Mouse (Mus musculus) intestine, embryonic 15.5 days (tissue): ENCODE results near the gene Nxt1. TPM values are rescaled to one million over a fixed set of nuclear protein-coding genes. Genes with fewer than 3 reads are reported as not detected.

Experiments
- ATAC-seq: fragments of 200-750 bp; cut with Nextera tagmentation; 2 replicates; pipeline ENCODE4 v1.8.0; 2017; ENCODE audit warnings: moderate TSS enrichment, moderate library complexity
- H3K27ac ChIP-seq: fragments of 300-500 bp; sonication (generic); 2 replicates; pipeline ENCODE4 v1.5.1; 2015; ENCODE audit warnings: mild to moderate bottlenecking, inconsistent platforms
- H3K27me3 ChIP-seq: fragments of 300-500 bp; sonication (generic); replicated peaks from 2 replicates; pipeline ENCODE4 v1.6.1; 2015; ENCODE audit warnings: inconsistent platforms
- H3K36me3 ChIP-seq: fragments of 300-500 bp; sonication (generic); 2 replicates; pipeline ENCODE4 v1.6.1; 2015; ENCODE audit warnings: inconsistent platforms
- H3K4me1 ChIP-seq: fragments of 300-500 bp; sonication (generic); replicated peaks from 2 replicates; pipeline ENCODE4 v1.6.1; 2015; ENCODE audit warnings: inconsistent platforms
- H3K4me2 ChIP-seq: fragments of 300-500 bp; sonication (generic); replicated peaks from 2 replicates; pipeline ENCODE4 v1.6.1; 2015; ENCODE audit warnings: mild to moderate bottlenecking, inconsistent platforms
- H3K4me3 ChIP-seq: fragments of 300-500 bp; sonication (generic); replicated peaks from 2 replicates; pipeline ENCODE4 v1.5.1; 2015; ENCODE audit warnings: inconsistent platforms
- H3K9ac ChIP-seq: fragments of 300-500 bp; sonication (generic); 2 replicates; pipeline ENCODE4 v1.6.1; 2015; ENCODE audit warnings: inconsistent platforms
- H3K9me3 ChIP-seq: fragments of 300-500 bp; sonication (generic); 2 replicates; pipeline ENCODE4 v1.6.1; 2016; ENCODE audit warnings: inconsistent platforms
- WGBS: fragments of 180-500 bp; shearing (Covaris S2); methylation state at CpG from one replicate; pipeline ENCODE4 v1.1.7; 2015; 5-methylcytosine and 5-hydroxymethylcytosine counted together
- polyA plus RNA-seq: library from polyadenylated mRNA; unstranded; fragments of >200 nt; fragmentation: Nextera tagmentation; extraction: Ambion mirVana; gene quantifications from 2 replicates; pipeline ENCODE4 v1.2.1, GENCODE M21; 2015

Nxt1 gene
- 73.1 and 73.7 TPM in 2 replicates for polyA plus RNA-seq

- peak within 1 kb of the TSS; percentile 75 for H3K9ac ChIP-seq
- 0 out of 2 replicates have a peak, but pooled peaks cover 8% of the 10 kb centered on the region for H3K4me1 ChIP-seq
- H3K9me3 ChIP-seq = no peaks in the 10 kb centered on the region
- 0 out of 2 replicates have a peak, but pooled peaks cover 2% of the 10 kb centered on the region for H3K36me3 ChIP-seq
- under 1% methylated on average over 58 of the region's 58 CpGs for WGBS
- peak within 1 kb of the TSS; percentile 76 for H3K27ac ChIP-seq
- peak within 1 kb of the TSS; percentile 76 for H3K4me2 ChIP-seq
- ATAC-seq = peak; percentile 100
- H3K27me3 ChIP-seq = no peaks in the 10 kb centered on the region
- peak within 1 kb of the TSS; percentile 76 for H3K4me3 ChIP-seq
Measured at GRCm38 (mm10) chr2:148672199-148673096, at the start of gene Nxt1. Nxt1 (plus strand) TSS chr2:148672601.

DNA sequence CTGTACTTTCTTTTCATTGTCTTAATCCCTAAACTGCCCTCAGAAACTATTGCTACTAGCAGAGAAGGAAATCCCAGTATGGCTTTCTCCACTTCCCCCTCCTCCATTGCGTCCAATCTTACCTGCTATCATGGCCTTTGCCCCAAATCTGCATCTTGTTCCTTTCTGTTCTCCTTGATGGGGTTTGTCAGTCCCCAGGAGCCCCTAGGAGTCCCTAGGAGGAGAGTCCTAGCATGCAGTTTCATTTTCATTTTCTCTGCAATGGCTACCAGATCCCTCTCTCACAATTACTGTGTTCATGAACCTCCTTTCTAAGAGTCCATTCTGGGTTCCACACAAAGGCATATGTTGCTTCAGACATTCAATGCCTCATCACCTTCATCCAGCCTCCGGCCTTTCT, 49.3 kb upstream of the Nxt1 start:
- Histone ChIP-seq H3K4me1 (no peaks in the 10 kb centered on the region), H3K36me3 (no peaks in the 10 kb centered on the region), H3K27me3 (no peaks in the 10 kb centered on the region), H3K9me3 (no peaks in the 10 kb centered on the region), H3K27ac (no peak overlapping the region), H3K4me2 (no peak overlapping the region), H3K9ac (no peak overlapping the region), H3K4me3 (no peak overlapping the region)
- WGBS = 73% methylated on average over 2 of the region's 2 CpGs
- ATAC-seq = no peak

- no peak overlapping the region for H3K9ac ChIP-seq
- no peaks in the 10 kb centered on the region for H3K36me3 ChIP-seq
- no peak overlapping the region for H3K27ac ChIP-seq
- no peaks in the 10 kb centered on the region for H3K9me3 ChIP-seq
- no peaks in the 10 kb centered on the region for H3K4me1 ChIP-seq
- no peak for ATAC-seq
- 86% methylated on average over 3 of the region's 3 CpGs for WGBS
- no peaks in the 10 kb centered on the region for H3K27me3 ChIP-seq
- H3K4me3 ChIP-seq = no peak overlapping the region
- no peak overlapping the region for H3K4me2 ChIP-seq
Measured at GRCm38 (mm10) chr2:148624484-148624883, 47.9 kb upstream of the Nxt1 start.

DNA sequence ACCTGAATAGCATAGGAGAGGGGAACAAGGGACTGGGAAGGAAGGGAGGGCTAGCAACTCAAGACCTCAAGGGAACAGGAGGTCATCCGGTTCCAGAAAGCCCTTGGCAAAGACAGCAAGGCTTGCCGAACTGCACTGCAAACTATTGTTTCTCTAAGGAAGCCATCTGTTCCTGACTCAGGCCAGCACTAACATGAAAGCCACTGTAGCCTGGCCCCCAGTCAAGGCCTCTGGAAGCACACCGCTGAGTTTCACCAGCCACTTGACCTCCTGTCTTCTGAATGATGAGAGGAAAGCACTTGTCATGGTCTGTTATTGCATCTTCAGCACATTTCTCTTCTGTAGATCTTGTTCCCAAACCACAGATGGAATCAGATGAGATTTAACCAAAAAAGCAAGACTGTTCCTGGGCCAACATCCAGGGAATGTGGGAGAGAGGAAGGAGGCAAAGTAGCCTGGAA, 45.4 kb upstream of the Nxt1 start:
- no peak for ATAC-seq
- no peaks in the 10 kb centered on the region for H3K36me3 ChIP-seq
- no peaks in the 10 kb centered on the region for H3K9me3 ChIP-seq
- H3K4me1 ChIP-seq = no peaks in the 10 kb centered on the region
- H3K27me3 ChIP-seq = no peaks in the 10 kb centered on the region
- no peak overlapping the region for H3K27ac ChIP-seq
- H3K4me3 ChIP-seq = no peak overlapping the region
- no peak overlapping the region for H3K4me2 ChIP-seq
- WGBS = 61% methylated on average over 3 of the region's 3 CpGs
- no peak overlapping the region for H3K9ac ChIP-seq

DNA sequence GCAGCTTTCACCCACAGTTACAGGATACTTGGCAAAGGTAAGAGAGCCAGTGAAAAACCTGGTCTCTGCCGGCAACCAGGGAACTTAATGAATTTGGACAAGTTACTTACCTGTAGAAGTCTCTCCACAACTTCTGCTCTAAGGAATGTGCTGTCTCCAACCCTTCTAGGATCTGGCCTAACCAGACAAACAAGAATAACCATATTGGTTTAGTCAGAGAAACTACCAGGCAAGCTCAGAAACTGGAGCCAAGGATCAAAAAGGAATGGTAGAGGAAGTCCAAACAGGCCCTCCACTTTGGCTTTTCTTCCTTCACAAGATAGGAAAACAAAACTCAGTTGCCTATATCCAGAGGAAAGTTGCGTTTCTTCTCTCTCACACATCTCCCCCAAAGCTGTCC, 41.4 kb upstream of the Nxt1 start:
- no peak for ATAC-seq
- H3K9ac ChIP-seq = no peak overlapping the region
- H3K36me3 ChIP-seq = no peaks in the 10 kb centered on the region
- no peaks in the 10 kb centered on the region for H3K27me3 ChIP-seq
- no peak overlapping the region for H3K4me3 ChIP-seq
- no peaks in the 10 kb centered on the region for H3K4me1 ChIP-seq
- 86% methylated on average over 2 of the region's 2 CpGs for WGBS
- no peak overlapping the region for H3K27ac ChIP-seq
- no peak overlapping the region for H3K4me2 ChIP-seq
- H3K9me3 ChIP-seq = no peaks in the 10 kb centered on the region

- Histone ChIP-seq H3K4me2 (no peak overlapping the region), H3K9me3 (no peaks in the 10 kb centered on the region), H3K4me3 (no peak overlapping the region), H3K4me1 (no peaks in the 10 kb centered on the region), H3K36me3 (no peaks in the 10 kb centered on the region), H3K9ac (no peak overlapping the region), H3K27ac (no peak overlapping the region), H3K27me3 (no peaks in the 10 kb centered on the region)
- 97% methylated on average over 3 of the region's 3 CpGs for WGBS
- ATAC-seq = no peak
Measured at GRCm38 (mm10) chr2:148631602-148632001, 40.8 kb upstream of the Nxt1 start.

- Histone ChIP-seq H3K9me3 (no peaks in the 10 kb centered on the region), H3K36me3 (no peaks in the 10 kb centered on the region), H3K27me3 (no peaks in the 10 kb centered on the region), H3K4me1 (no peaks in the 10 kb centered on the region), H3K27ac (no peak overlapping the region), H3K9ac (no peak overlapping the region), H3K4me3 (no peak overlapping the region), H3K4me2 (no peak overlapping the region)
- WGBS = 83% methylated on average over 4 of the region's 4 CpGs
- ATAC-seq = no peak
Measured at GRCm38 (mm10) chr2:148634466-148634865, 37.9 kb upstream of the Nxt1 start.

DNA sequence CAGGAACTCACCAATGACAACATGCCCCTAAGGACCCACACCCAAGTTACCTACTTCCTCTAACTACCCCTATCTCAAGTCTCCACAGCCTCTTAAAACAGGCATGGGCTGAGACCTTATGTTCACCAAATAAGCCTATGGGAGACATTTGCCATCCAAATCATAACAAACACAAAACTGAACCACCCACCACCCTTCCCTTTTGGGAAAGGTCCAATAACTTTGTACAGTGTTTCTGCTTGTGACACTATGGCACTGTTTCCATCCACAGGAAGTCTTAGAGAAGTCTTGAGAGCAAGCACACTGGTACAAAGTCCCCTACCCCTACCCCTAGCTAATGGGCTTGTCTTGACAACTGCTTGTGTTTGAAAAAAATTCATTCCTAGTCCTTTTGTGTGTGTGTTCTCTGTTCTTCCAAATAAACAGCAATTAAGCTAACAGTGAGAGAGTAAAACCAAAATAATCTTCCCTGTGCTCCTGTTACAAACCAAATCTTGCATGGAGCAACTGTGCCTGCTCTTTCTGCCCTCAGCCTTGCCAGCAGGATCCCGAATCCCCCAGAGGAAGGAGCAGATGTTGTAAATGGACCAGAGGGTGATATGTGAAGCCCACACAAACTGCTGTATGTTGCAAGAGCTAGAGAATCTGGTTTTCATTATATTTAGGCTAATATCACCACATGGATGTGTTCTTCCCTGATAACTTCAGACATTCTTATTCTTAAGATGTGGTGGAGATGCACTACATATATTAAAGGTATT, 29.6 kb upstream of the Nxt1 start:
- WGBS = 61% methylated on average over 1 of the region's 1 CpGs
- Histone ChIP-seq H3K9me3 (no peaks in the 10 kb centered on the region), H3K27ac (no peak overlapping the region), H3K4me3 (no peak overlapping the region), H3K4me1 (no peaks in the 10 kb centered on the region), H3K36me3 (no peaks in the 10 kb centered on the region), H3K9ac (no peak overlapping the region), H3K27me3 (no peaks in the 10 kb centered on the region), H3K4me2 (no peak overlapping the region)
- ATAC-seq = no peak

DNA sequence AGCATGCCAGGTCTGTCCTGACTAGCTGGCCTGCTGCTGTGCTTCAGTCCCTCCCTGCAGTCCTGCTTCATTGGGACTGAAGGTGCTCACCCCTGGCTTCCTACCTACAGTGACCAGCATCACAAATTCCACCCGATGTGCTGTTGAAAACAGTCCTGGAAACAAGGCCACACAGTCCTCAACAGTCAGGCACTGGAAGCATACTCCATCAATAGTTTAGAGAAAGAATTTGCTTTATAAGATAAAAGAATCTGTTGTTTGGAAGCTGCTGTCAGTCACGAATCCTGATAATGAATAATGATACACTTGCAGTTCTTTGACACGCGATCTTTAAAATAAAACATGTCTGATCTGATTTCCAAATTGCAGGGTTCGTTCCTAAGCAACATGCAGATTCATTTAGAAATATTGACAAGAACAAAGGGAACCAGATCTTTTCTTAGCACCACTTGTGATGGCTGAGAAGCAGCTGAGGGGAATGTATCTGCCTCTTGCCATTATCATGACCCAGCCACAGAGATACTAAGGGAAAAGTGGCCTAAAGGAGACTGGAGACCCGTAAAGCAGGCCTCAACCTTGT, 27.9 kb upstream of the Nxt1 start:
- no peaks in the 10 kb centered on the region for H3K27me3 ChIP-seq
- no peaks in the 10 kb centered on the region for H3K4me1 ChIP-seq
- no peaks in the 10 kb centered on the region for H3K9me3 ChIP-seq
- H3K27ac ChIP-seq = no peak overlapping the region
- H3K4me3 ChIP-seq = no peak overlapping the region
- no peak overlapping the region for H3K4me2 ChIP-seq
- no peak for ATAC-seq
- H3K9ac ChIP-seq = no peak overlapping the region
- H3K36me3 ChIP-seq = no peaks in the 10 kb centered on the region
- 85% methylated on average over 6 of the region's 6 CpGs for WGBS

- no peak for ATAC-seq
- H3K27ac ChIP-seq = no peak overlapping the region
- no peak overlapping the region for H3K9ac ChIP-seq
- no peaks in the 10 kb centered on the region for H3K27me3 ChIP-seq
- WGBS = 35% methylated on average over 3 of the region's 3 CpGs
- H3K9me3 ChIP-seq = no peaks in the 10 kb centered on the region
- no peaks in the 10 kb centered on the region for H3K36me3 ChIP-seq
- no peaks in the 10 kb centered on the region for H3K4me1 ChIP-seq
- no peak overlapping the region for H3K4me2 ChIP-seq
- no peak overlapping the region for H3K4me3 ChIP-seq
Measured at GRCm38 (mm10) chr2:148650587-148651357, 21.6 kb upstream of the Nxt1 start.

GRCm38 (mm10) chr2:148654961-148655360, 17.4 kb upstream of the Nxt1 start:
- Histone ChIP-seq H3K4me1 (no peaks in the 10 kb centered on the region), H3K27me3 (no peaks in the 10 kb centered on the region), H3K9me3 (no peaks in the 10 kb centered on the region), H3K36me3 (no peaks in the 10 kb centered on the region), H3K27ac (no peak overlapping the region), H3K4me3 (no peak overlapping the region), H3K4me2 (no peak overlapping the region), H3K9ac (no peak overlapping the region)
- WGBS = 1% methylated on average over 3 of the region's 3 CpGs
- peak; percentile 74 for ATAC-seq

DNA sequence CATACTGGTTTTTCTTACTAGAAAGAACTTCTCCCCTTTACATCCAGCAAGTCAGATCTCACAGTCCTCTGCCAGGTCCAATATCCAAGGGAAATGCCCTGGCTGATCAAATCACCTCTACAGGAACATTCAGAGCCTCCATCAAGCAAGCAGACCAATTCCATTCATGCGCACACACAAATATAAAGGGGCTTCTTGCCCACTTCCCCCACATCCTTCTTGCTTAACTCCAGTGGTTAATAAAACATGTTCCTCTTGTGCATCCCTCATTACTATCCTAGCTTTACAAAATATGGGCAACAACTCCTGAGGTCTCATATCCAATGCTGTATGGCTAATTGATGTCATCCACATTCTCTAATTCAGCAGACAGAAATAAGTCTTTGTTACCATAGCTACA, 8.9 kb upstream of the Nxt1 start:
- Histone ChIP-seq H3K9me3 (no peaks in the 10 kb centered on the region), H3K27ac (no peak overlapping the region), H3K36me3 (no peaks in the 10 kb centered on the region), H3K4me2 (no peak overlapping the region), H3K9ac (no peak overlapping the region), H3K4me1 (no peaks in the 10 kb centered on the region), H3K4me3 (no peak overlapping the region), H3K27me3 (no peaks in the 10 kb centered on the region)
- 92% methylated on average over 1 of the region's 1 CpGs for WGBS
- no peak for ATAC-seq
